Mouse (Mus musculus) heart, embryonic 12.5 days (tissue): ENCODE data around the gene Tmem239. TPM values are rescaled to one million over a fixed set of nuclear protein-coding genes. Genes with fewer than 3 reads are reported as not detected.

ENCODE experiments used
- ATAC-seq: fragments of 200-750 bp; cut with Nextera tagmentation; 2 replicates; pipeline ENCODE4 v1.8.0; 2017; ENCODE audit warnings: moderate TSS enrichment, moderate library complexity; ENCODE audit not compliant: insufficient number of reproducible peaks, low FRiP score
- H3K27ac ChIP-seq: fragments of 300-500 bp; sonication (generic); 2 replicates; pipeline ENCODE4 v1.5.1; 2016; ENCODE audit warnings: mild to moderate bottlenecking, moderate library complexity; ENCODE audit not compliant: poor library complexity, severe bottlenecking
- H3K27me3 ChIP-seq: fragments of 300-500 bp; sonication (generic); replicated peaks from 2 replicates; pipeline ENCODE4 v1.6.1; 2016; ENCODE audit warnings: mild to moderate bottlenecking, moderate library complexity
- H3K36me3 ChIP-seq: fragments of 300-500 bp; sonication (generic); 2 replicates; pipeline ENCODE4 v1.6.1; 2016; ENCODE audit warnings: mild to moderate bottlenecking, moderate library complexity
- H3K4me1 ChIP-seq: fragments of 300-500 bp; sonication (generic); replicated peaks from 2 replicates; pipeline ENCODE4 v1.6.1; 2016; ENCODE audit warnings: mild to moderate bottlenecking
- H3K4me2 ChIP-seq: fragments of 300-500 bp; sonication (generic); 2 replicates; pipeline ENCODE4 v1.6.1; 2016; ENCODE audit warnings: mild to moderate bottlenecking, moderate library complexity
- H3K4me3 ChIP-seq: fragments of 300-500 bp; sonication (generic); 2 replicates; pipeline ENCODE4 v1.5.1; 2016; ENCODE audit warnings: mild to moderate bottlenecking
- H3K9ac ChIP-seq: fragments of 300-500 bp; sonication (generic); 2 replicates; pipeline ENCODE4 v1.6.1; 2016; ENCODE audit warnings: mild to moderate bottlenecking, moderate library complexity
- H3K9me3 ChIP-seq: fragments of 300-500 bp; sonication (generic); replicated peaks from 2 replicates; pipeline ENCODE4 v1.6.1; 2016; ENCODE audit warnings: mild to moderate bottlenecking, moderate library complexity
- WGBS: fragments of 180-500 bp; shearing (Covaris S2); methylation state at CpG from one replicate; pipeline ENCODE4 v1.1.7; 2016; 5-methylcytosine and 5-hydroxymethylcytosine counted together
- polyA plus RNA-seq: library from polyadenylated mRNA; unstranded; fragments of >200 nt; fragmentation: Nextera tagmentation; extraction: Ambion mirVana; gene quantifications from 2 replicates; pipeline ENCODE4 v1.2.1, GENCODE M21; 2016

Tmem239 gene
- polyA plus RNA-seq, 1 experiment from 2014 or later: not detected

- Histone ChIP-seq H3K9me3 (0 out of 2 replicates have a peak, but pooled peaks cover 5% of the 10 kb centered on the region), H3K4me3 (no peak overlapping the region), H3K27me3 (peaks cover 4% of the 10 kb centered on the region; the same call in 1 of the 2 replicates), H3K27ac (no peak overlapping the region), H3K36me3 (peaks cover 19% of the 10 kb centered on the region), H3K4me2 (no peak overlapping the region), H3K4me1 (no peaks in the 10 kb centered on the region), H3K9ac (no peak overlapping the region)
- ATAC-seq: no peak
- WGBS: 72% methylated on average over 2 of the region's 2 CpGs
These were observed 17.5 kb upstream of the Tmem239 start for GRCm38 (mm10) chr2:130388796-130389195.

- no peak overlapping the region for H3K4me2 ChIP-seq
- ATAC-seq: no peak
- WGBS: 78% methylated on average over 11 of the region's 11 CpGs
- no peak overlapping the region for H3K9ac ChIP-seq
- no peaks in the 10 kb centered on the region for H3K9me3 ChIP-seq
- peaks cover 3% of the 10 kb centered on the region; the same call in 1 of the 2 replicates for H3K27me3 ChIP-seq
- H3K4me3 ChIP-seq: no peak overlapping the region
- H3K27ac ChIP-seq: no peak overlapping the region
- H3K36me3 ChIP-seq: peaks cover 33% of the 10 kb centered on the region
- H3K4me1 ChIP-seq: no peaks in the 10 kb centered on the region
These were observed 15.2 kb upstream of the Tmem239 start for GRCm38 (mm10) chr2:130390993-130391625.

- H3K9me3 ChIP-seq: no peaks in the 10 kb centered on the region
- H3K27me3 ChIP-seq: no peaks in the 10 kb centered on the region
- 77% methylated on average over 3 of the region's 3 CpGs for WGBS
- no peak overlapping the region for H3K9ac ChIP-seq
- ATAC-seq: no peak
- no peak overlapping the region for H3K27ac ChIP-seq
- H3K4me3 ChIP-seq: no peak overlapping the region
- H3K4me2 ChIP-seq: no peak overlapping the region
- H3K4me1 ChIP-seq: 0 out of 2 replicates have a peak, but pooled peaks cover 2% of the 10 kb centered on the region
- H3K36me3 ChIP-seq: peaks cover 33% of the 10 kb centered on the region
These were observed 13.4 kb upstream of the Tmem239 start for GRCm38 (mm10) chr2:130392836-130393235.

- Histone ChIP-seq H3K27ac (no peak overlapping the region), H3K4me1 (0 out of 2 replicates have a peak, but pooled peaks cover 6% of the 10 kb centered on the region), H3K4me3 (no peak overlapping the region), H3K9ac (no peak overlapping the region), H3K27me3 (0 out of 2 replicates have a peak, but pooled peaks cover 8% of the 10 kb centered on the region), H3K4me2 (no peak overlapping the region), H3K9me3 (no peaks in the 10 kb centered on the region), H3K36me3 (peaks cover 33% of the 10 kb centered on the region)
- WGBS: 87% methylated on average over 11 of the region's 11 CpGs
- no peak for ATAC-seq
These were observed 10.6 kb upstream of the Tmem239 start for GRCm38 (mm10) chr2:130395696-130396095.

- H3K4me3 ChIP-seq: peak within 1 kb of the TSS; percentile 72
These were observed 8.9 kb upstream of the Tmem239 start, which contains the start of gene Cpxm1 for GRCm38 (mm10) chr2:130397186-130397985. Gene Cpxm1, minus strand, starts transcription at chr2:130397574.

GRCm38 (mm10) chr2:130398091-130398490 is 8.2 kb upstream of the Tmem239 start:
- Histone ChIP-seq H3K4me1 (0 out of 2 replicates have a peak, but pooled peaks cover 6% of the 10 kb centered on the region), H3K4me2 (peak overlapping the region; percentile 96), H3K36me3 (peaks cover 20% of the 10 kb centered on the region), H3K9me3 (no peaks in the 10 kb centered on the region), H3K4me3 (peak overlapping the region; percentile 72), H3K9ac (peak overlapping the region; percentile 81; the same call in 1 of the 2 replicates), H3K27me3 (0 out of 2 replicates have a peak, but pooled peaks cover 8% of the 10 kb centered on the region), H3K27ac (no peak overlapping the region)
- ATAC-seq: no peak
- WGBS: 11% methylated on average over 14 of the region's 14 CpGs

More at GRCm38 (mm10) chr2:130397186-130397985, 8.9 kb upstream of the Tmem239 start, which contains the start of gene Cpxm1:
- peak within 1 kb of the TSS; percentile 81 for H3K9ac ChIP-seq
- 0 out of 2 replicates have a peak within 1 kb of the TSS, but pooled peaks have one; percentile 32 for H3K27ac ChIP-seq
- H3K4me1 ChIP-seq: 0 out of 2 replicates have a peak, but pooled peaks cover 6% of the 10 kb centered on the region
- H3K27me3 ChIP-seq: 0 out of 2 replicates have a peak, but pooled peaks cover 8% of the 10 kb centered on the region
- H3K4me2 ChIP-seq: peak within 1 kb of the TSS; percentile 96
- peaks cover 25% of the 10 kb centered on the region for H3K36me3 ChIP-seq
- WGBS: under 1% methylated on average over 36 of the region's 53 CpGs
- H3K9me3 ChIP-seq: no peaks in the 10 kb centered on the region
- ATAC-seq: peak; percentile 85

GRCm38 (mm10) chr2:130400046-130400445 is 6.2 kb upstream of the Tmem239 start:
- Histone ChIP-seq H3K4me1 (0 out of 2 replicates have a peak, but pooled peaks cover 6% of the 10 kb centered on the region), H3K36me3 (0 out of 2 replicates have a peak, but pooled peaks cover 4% of the 10 kb centered on the region), H3K4me3 (no peak overlapping the region), H3K9me3 (no peaks in the 10 kb centered on the region), H3K9ac (no peak overlapping the region), H3K27ac (no peak overlapping the region), H3K4me2 (no peak overlapping the region), H3K27me3 (0 out of 2 replicates have a peak, but pooled peaks cover 8% of the 10 kb centered on the region)
- ATAC-seq: no peak
- WGBS: 82% methylated on average over 1 of the region's 1 CpGs

GRCm38 (mm10) chr2:130401891-130402290 is 4.4 kb upstream of the Tmem239 start:
- H3K4me1 ChIP-seq: 0 out of 2 replicates have a peak, but pooled peaks cover 6% of the 10 kb centered on the region
- 70% methylated on average over 4 of the region's 4 CpGs for whole genome bisulfite sequencing
- ATAC-seq: no peak
- no peak overlapping the region for H3K4me2 ChIP-seq
- H3K9ac ChIP-seq: no peak overlapping the region
- H3K36me3 ChIP-seq: no peaks in the 10 kb centered on the region
- 0 out of 2 replicates have a peak, but pooled peaks cover 16% of the 10 kb centered on the region for H3K27me3 ChIP-seq
- H3K9me3 ChIP-seq: no peaks in the 10 kb centered on the region
- no peak overlapping the region for H3K27ac ChIP-seq
- H3K4me3 ChIP-seq: no peak overlapping the region

GRCm38 (mm10) chr2:130404939-130405338 is 1.3 kb upstream of the Tmem239 start, which contains the start of the genes Gm28372 and 1700020A23Rik:
Gene Gm28372, plus strand, starts transcription at chr2:130405239.
Gene 1700020A23Rik, plus strand, starts transcription at chr2:130405259.
- WGBS: 87% methylated on average over 1 of the region's 1 CpGs
- H3K9me3 ChIP-seq: no peaks in the 10 kb centered on the region
- H3K36me3 ChIP-seq: no peaks in the 10 kb centered on the region
- H3K27me3 ChIP-seq: 0 out of 2 replicates have a peak, but pooled peaks cover 8% of the 10 kb centered on the region
- H3K4me3 ChIP-seq: no peak within 1 kb of the TSS
- no peak within 1 kb of the TSS for H3K9ac ChIP-seq
- H3K27ac ChIP-seq: no peak within 1 kb of the TSS
- H3K4me2 ChIP-seq: no peak within 1 kb of the TSS
- H3K4me1 ChIP-seq: no peaks in the 10 kb centered on the region
- no peak for ATAC-seq

- 16% methylated on average over 6 of the region's 6 CpGs for whole genome bisulfite sequencing
These were observed 1.9 kb downstream of the Tmem239 start for GRCm38 (mm10) chr2:130408194-130408593.

More at GRCm38 (mm10) chr2:130408194-130408593, 1.9 kb downstream of the Tmem239 start:
- H3K27ac ChIP-seq: no peak overlapping the region
- ATAC-seq: no peak
- H3K36me3 ChIP-seq: no peaks in the 10 kb centered on the region
- no peak overlapping the region for H3K4me3 ChIP-seq
- no peaks in the 10 kb centered on the region for H3K9me3 ChIP-seq
- peaks cover 3% of the 10 kb centered on the region; the same call in 1 of the 2 replicates for H3K4me1 ChIP-seq
- H3K4me2 ChIP-seq: no peak overlapping the region
- 0 out of 2 replicates have a peak, but pooled peaks cover 8% of the 10 kb centered on the region for H3K27me3 ChIP-seq
- no peak overlapping the region for H3K9ac ChIP-seq
